21 mouse cellular contexts compared by ENCODE assay signal in genomic region chr5:144146898-144147297, GRCm38 (mm10). TPM values are rescaled to one million over a fixed set of nuclear protein-coding genes. Genes with fewer than 3 reads are reported as not detected.
"Had no signal": no experiment of that assay in that cellular context is flagged by ENCODE, and none has a peak within 500 bp of the region (broad histone marks: within the 10 kb centered on the region; RNA-seq: fewer than 3 reads in every experiment).

No protein-coding gene starts in this region.

- H3K9ac ChIP-seq: intestine, embryonic 15.5 days; kidney, embryonic 15.5 days; limb, embryonic 12.5 days; limb, embryonic 15.5 days; liver, embryonic 14.5 days; liver, postnatal 0 days; stomach, embryonic 15.5 days had no signal

- ATAC-seq: intestine, embryonic 15.5 days; liver, postnatal 0 days had no signal

- H3K4me1 ChIP-seq: intestine, embryonic 15.5 days; kidney, embryonic 15.5 days; limb, embryonic 12.5 days; limb, embryonic 15.5 days; megakaryocyte, embryonic 14.5 days; stomach, embryonic 15.5 days had no signal

- H3K4me3 ChIP-seq: intestine, embryonic 15.5 days; kidney, embryonic 15.5 days; limb, embryonic 12.5 days; limb, embryonic 15.5 days; megakaryocyte, embryonic 14.5 days; stomach, embryonic 15.5 days had no signal

- H3K4me2 ChIP-seq: intestine, embryonic 15.5 days; kidney, embryonic 15.5 days; limb, embryonic 12.5 days; limb, embryonic 15.5 days; liver, embryonic 11.5 days; midbrain, embryonic 11.5 days; stomach, embryonic 15.5 days had no signal

- H3K9me3 ChIP-seq: intestine, embryonic 15.5 days; kidney, embryonic 15.5 days; limb, embryonic 12.5 days; limb, embryonic 15.5 days; megakaryocyte, embryonic 14.5 days; stomach, embryonic 15.5 days had no signal

- H3K27me3 ChIP-seq: intestine, embryonic 15.5 days; kidney, embryonic 15.5 days; limb, embryonic 12.5 days; limb, embryonic 15.5 days; megakaryocyte, embryonic 14.5 days; stomach, embryonic 15.5 days had no signal

- H3K27ac ChIP-seq: intestine, embryonic 15.5 days; kidney, embryonic 15.5 days; limb, embryonic 12.5 days; limb, embryonic 15.5 days; liver, embryonic 14.5 days; stomach, embryonic 15.5 days had no signal

- DNase-seq: kidney, adult 11 months; kidney, adult 8-10 months; kidney, postnatal 10 days; kidney, postnatal 36 days; left cerebral cortex, postnatal 4 days; liver, postnatal 0 days; midbrain, embryonic 14.5 days; retina, postnatal 1 day; right cerebral cortex, postnatal 25 days; spleen, adult 18-20 months; thymus, postnatal 25 days had no signal

RNA-seq across cellular contexts. Expression of gene Bhlha15, which starts 43.2 kb away (rescaled TPM):
- total RNA-seq: midbrain, postnatal 0 days had no signal
- polyA plus RNA-seq: midbrain, embryonic 11.5 days; midbrain, embryonic 14.5 days had no signal
